ENCODE assay signal across 23 mouse cellular contexts in genomic region chrX:129329441-129329840, GRCm38 (mm10).
"Had no signal": no experiment of that assay in that cellular context is flagged by ENCODE, and none has a peak within 500 bp of the region (broad histone marks: within the 10 kb centered on the region; RNA-seq: fewer than 3 reads in every experiment).

No protein-coding gene starts in this region.

- DNase-seq: gastrocnemius, postnatal 14 days; gastrocnemius, postnatal 36 days; heart, adult 11 months; heart, postnatal 10 days; heart, postnatal 36 days; kidney, adult 18-20 months; kidney, adult 8-10 months; kidney, postnatal 10 days; kidney, postnatal 25 days; kidney, postnatal 4 days; liver; liver, embryonic 13.5 days had no signal

- H3K36me3 ChIP-seq: hindbrain, embryonic 13.5 days; hindbrain, embryonic 15.5 days; intestine, embryonic 15.5 days; limb, embryonic 10.5 days; limb, embryonic 12.5 days; liver, embryonic 13.5 days; liver, embryonic 15.5 days had no signal

- H3K4me1 ChIP-seq: hindbrain, embryonic 13.5 days; hindbrain, embryonic 15.5 days; intestine, embryonic 15.5 days; limb, embryonic 10.5 days; limb, embryonic 12.5 days; liver, embryonic 13.5 days; liver, embryonic 15.5 days had no signal

- H3K27ac ChIP-seq: hindbrain, embryonic 13.5 days; hindbrain, embryonic 15.5 days; hindbrain, postnatal 0 days; intestine, embryonic 15.5 days; layer of hippocampus, adult 2 months; left cerebral cortex, adult 2 months; limb, embryonic 10.5 days; limb, embryonic 12.5 days; liver, embryonic 13.5 days; liver, embryonic 15.5 days had no signal

- ATAC-seq: hindbrain, postnatal 0 days; inflammation-experienced regulatory T-cells, adult 6 months; intestine, embryonic 15.5 days; intestine, postnatal 0 days had no signal

- H3K4me3 ChIP-seq: hindbrain, embryonic 13.5 days; hindbrain, embryonic 15.5 days; intestine, embryonic 15.5 days; layer of hippocampus, adult 2 months; left cerebral cortex, adult 2 months; limb, embryonic 10.5 days; limb, embryonic 12.5 days; liver, embryonic 13.5 days; liver, embryonic 15.5 days had no signal

- H3K27me3 ChIP-seq: hindbrain, embryonic 13.5 days; hindbrain, embryonic 15.5 days; intestine, embryonic 15.5 days; limb, embryonic 12.5 days; liver, embryonic 13.5 days; liver, embryonic 15.5 days had no signal

- H3K9ac ChIP-seq: hindbrain, embryonic 13.5 days; hindbrain, embryonic 15.5 days; intestine, embryonic 15.5 days; limb, embryonic 12.5 days; liver, embryonic 13.5 days; liver, embryonic 15.5 days had no signal
